Mouse (Mus musculus): Measurements from ENCODE around the gene Spata4.
"Not testable (repeated sequence)": the region's sequence is repeated elsewhere in the genome, so short reads cannot be mapped to it uniquely, and the experiment has no call there.

Spata4 gene

DNA sequence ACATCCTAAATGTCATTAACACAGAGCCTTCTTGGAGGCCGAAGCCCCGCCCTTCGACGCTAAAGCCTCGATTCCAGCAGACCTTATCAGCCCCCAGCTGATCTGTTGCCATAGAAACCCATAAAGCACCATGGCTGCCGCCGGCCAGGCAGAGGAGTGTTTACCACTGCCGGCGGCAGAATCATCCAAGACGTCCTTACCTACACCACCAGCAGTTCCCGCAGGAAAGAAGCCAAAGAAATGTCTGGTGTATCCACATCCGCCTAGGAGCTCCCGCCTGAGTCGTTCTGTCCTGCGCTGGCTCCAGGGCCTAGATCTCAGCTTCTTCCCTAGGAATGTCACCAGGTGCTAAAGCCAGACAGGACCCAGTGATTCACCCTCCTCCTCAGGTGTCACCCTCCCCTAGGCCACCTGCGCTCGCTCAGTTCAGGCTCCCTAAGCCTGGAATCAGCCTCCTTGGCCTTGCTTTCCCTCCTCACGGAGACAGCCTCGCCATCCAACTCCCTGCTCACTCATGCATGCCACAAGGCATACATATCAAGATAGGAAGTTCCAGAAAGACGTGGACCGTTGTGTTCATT is at the start of gene Spata4:
TSS of gene Spata4 (plus strand) at position 111 of the 581 bp plus-strand sequence.
- no peak for DNase-seq (ENCODE audit: low spot score in 2 of 2)

DNA sequence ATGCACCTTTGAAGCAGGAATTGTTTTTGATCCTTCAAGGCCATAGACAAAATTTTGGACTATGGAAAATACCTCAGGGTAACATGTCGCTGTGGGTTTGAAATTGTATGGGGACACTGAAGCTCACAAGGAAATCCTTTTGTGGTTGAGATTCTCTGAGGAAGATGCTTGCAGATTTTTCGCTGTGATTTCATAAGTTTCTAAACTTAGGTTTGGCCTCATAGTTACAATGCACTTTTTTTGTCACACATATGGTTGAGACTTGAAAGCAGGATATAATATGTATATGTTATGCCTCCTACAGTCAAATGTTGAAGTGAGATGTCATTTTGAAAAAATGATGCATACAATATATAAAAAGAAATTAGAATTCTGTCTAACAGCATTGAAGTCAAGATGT is 45.7 kb upstream of the Spata4 start:
- DNase-seq (ENCODE audit: low spot score in 2 of 2) = no peak

DNA sequence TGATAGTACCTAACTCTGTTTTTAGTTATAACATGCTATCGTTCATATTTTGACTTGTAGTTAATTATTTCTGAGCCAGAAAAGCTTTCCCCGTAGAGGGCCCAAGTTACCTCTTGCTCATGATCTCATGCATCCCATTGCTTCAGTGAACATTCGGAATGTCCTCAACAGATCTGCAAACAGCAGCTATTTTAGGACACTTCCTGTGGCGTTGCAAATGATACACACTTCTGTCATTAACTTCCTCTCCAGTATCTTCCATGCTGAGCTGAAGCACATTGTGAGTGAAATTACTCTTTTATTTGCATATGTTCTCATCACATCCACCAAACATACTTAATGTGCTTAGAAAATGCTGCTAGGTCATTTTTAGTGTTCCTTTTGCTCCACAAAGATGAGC is 38.4 kb upstream of the Spata4 start:
- DNase-seq (ENCODE audit: low spot score in 2 of 2) = no peak

DNA sequence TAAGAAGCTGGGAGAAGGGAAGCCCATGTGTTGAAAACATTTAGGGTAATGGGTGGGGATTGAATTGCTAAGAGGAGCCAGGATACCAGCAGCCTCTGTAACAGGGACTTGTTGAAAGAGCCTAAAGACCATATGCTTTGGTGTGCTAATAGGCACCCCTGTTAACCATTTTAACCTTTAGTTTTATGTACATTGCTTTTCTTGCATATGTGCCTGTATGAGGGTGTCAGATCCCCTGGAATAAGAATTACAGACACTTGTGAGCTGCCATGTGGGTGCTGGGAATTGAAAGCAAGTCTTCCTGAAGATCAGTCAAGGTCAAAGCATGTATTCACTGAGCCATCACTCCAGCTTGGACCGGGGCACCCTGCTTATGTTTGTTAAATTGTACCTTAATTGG is 35.4 kb upstream of the Spata4 start:
- DNase-seq (ENCODE audit: low spot score in 2 of 2) = no peak

DNA sequence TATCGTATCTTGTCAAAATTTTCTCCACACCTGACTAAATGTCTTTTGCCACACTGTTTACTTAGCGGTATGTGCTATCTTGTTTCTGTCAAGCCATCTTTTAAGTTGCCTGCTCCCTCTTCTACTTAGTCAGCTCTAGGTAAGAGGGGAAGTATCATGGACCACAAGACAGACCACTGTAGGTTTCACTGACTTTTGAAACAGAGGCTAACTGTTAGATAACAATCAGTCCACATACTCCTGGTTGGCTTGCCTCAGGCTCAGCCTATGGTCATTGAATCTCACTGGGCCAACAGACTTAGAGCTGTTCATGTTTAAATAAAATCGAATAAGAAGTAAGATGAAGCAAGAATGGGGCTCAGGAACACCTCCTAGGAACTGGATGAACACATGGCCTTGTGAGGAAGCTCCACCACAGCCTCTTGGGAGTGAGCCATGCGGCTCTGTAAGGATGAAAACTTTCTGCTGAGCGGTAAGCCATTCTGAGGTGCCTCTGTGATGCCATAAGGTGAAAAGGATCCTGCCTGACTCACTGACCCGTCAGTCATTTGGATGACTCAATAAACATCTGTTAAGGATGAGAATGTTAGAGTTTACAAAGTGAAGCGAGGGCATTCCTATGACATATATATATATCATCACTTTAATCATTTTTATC is 34.8 kb upstream of the Spata4 start:
- DNase-seq (ENCODE audit: low spot score in 2 of 2) = no peak

DNA sequence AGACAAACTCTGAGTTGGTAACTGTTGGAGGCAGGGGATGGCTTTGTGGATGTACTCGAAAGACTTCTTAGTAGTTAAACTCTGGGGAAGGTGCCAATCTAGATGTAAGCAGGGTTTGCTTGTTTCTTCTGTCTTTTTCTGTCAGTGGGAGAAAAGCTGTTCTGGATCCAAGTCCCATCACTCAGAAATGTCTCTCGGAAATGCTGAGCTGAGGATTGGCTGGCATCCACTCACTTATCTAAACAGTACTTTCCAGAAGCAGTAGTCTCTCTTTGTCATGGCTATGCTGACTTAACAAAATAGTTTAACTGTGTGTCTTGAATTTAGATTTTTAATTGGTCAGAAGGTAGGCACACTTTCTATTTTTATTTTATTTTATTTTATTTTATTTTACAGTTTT is 33.4 kb upstream of the Spata4 start:
- no peak for DNase-seq (ENCODE audit: low spot score in 2 of 2)

DNA sequence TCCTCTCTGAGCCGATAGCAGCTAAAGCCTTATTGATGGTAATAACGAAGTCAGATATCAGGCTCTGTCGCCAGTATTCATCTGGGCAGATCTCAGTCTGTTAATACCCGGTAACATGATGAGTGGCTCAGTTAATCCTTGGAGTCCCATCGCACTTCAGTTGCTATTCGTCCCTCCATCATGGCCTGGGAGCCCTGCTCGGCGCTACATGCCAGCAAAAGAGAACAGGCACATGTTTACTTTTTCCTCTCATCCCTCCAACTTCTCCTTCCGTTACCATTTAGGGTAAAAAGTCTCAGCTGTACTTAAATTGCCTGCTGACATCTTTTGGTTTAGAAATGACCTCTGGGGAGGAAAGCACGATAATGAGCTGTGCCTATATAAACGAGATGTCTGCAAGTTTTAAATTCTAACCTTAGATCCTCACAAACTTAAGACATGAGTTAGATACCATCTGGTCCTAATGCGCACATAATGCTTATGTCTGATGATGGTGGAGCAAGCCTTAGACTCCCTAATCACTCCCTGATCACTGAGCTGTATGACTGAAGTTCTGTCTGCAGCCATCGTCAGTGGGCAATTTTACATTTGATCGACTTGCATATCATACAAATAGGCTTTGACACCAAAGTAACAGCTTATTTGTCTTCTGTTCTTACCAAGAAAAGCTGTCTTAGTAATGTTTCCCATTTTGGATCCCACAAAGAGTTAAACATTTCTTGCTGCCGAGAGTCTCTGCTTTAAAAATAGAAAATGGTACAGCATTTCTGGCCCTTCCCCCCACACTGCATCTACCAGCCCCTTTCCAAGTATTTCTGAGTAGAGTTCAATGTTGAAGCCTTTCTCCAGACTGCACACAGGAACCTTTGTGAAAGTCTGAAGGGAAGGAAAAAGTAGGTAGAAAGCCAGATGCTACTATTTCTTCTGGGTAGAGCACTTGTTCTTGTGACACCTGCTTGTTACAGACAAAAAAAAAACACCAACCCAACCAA is 29.7 kb upstream of the Spata4 start:
- no peak for DNase-seq (ENCODE audit: low spot score in 2 of 2)

DNA sequence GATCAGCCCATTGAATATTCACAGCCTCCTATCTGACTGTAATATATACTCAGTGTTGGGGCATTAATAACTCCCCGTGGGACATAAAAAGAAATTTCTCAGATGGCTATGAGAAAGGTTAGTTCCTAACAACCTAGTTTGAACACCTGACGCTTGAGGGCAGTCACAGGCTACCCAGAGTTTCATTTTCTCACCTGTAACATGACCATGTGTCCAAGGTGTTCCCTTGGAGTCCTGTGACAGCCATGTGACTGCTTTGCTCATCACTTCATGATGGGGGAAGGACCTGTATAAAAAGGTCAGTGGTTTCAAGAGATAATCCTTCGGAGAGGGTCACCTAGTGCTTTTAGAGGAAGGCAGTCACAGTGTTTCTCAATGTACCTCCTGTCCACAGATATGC is 19.1 kb upstream of the Spata4 start:
- no peak for DNase-seq (ENCODE audit: low spot score in 2 of 2)

DNA sequence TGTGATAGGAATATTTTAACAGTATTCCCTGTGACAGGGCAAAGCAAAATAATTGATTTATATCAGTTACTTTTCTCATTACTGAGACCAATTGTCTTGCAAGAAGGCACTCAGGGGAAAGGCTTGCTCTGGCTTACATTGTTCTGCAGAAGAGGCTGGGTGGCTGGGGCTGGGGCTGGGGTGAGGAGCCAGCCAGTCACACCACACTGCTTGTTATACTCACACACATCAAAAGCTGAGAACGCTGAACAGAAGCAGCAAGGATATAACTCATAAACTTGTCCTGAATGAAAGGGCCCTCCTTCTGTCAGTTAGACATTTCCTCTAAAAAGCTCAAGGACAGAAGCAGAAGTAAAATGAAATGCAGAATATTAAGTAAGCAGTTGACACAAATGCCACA is 17.7 kb upstream of the Spata4 start:
- DNase-seq (ENCODE audit: low spot score in 2 of 2) = no peak

DNA sequence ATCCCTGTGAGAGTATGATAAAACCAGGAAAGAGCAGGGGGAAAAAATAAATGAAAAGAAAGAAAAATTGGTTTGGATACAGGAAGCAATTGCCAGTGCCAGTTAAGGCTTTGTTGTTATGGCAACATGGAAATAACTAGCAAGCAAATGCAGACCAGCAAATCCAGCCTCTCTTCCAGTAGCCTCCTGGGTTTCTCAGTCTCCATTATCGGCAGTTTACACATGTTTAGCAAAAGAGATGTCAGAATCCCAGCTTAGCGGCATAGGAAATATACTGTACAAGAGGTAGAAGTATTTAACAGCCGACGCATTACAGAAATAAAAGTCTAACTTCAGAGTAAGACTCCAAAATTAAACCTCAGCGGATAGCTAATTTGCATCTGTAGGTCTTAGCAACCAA is 5.9 kb upstream of the Spata4 start:
- no peak for DNase-seq (ENCODE audit: low spot score in 2 of 2)

DNA sequence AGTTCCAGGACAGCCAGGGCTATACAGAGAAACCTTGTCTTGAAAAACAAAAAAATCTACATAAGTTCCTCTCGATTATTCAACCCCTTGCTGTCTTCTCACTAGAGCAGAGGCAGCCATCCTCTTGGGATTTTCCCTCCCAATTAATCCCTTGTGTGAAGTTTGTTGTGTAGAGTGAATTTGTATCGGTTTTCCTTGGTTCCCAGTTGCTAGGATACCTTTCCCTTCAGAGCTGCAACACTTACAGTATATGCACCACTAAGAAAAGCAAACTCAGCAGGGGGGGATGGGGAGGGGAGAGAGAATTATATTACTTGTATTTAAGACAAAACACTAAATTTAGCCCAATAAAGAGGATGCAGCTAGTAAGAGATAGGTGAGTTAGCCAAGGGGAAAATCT is 4.5 kb upstream of the Spata4 start:
- DNase-seq (ENCODE audit: low spot score in 2 of 2) = no peak

DNA sequence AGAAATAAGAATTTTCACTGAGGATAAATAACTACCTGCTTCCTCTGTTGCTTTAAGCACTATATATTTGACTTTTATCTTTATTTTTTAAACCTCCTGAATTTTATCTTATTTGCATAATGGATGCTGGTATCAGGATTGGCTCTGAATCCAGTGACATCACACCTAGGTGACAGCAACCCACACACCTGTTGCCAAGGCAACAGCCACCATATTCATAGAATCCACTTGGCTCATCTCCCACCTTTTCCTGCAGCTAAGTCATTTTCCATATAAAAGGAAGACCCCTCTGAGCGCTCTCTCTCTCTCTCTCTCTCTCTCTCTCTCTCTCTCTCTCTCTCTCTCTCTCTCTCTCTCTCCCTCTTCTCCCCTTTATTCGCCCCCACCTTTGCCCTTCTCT is 3.6 kb upstream of the Spata4 start:
- DNase-seq (ENCODE audit: low spot score in 2 of 2) = no peak

DNA sequence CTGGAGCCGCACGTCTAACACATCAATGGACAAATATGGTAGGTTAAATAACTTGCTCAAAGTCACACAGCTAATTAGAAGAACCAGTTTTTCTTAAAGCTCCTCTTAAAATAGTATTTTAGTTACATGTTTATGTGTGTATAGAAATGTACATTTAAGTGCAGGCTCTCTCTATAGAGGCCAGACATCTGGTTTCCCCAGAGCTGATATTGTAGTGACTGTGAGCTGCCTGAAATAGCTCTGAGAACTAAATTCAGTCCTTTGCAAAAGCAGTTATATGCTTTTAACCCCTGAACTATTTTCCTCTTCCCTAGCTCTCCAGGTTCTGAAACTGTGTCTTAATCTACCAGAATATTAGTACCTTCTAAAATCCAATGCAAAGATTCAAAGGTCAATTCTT is 3.2 kb upstream of the Spata4 start:
- no peak for DNase-seq (ENCODE audit: low spot score in 2 of 2)

DNA sequence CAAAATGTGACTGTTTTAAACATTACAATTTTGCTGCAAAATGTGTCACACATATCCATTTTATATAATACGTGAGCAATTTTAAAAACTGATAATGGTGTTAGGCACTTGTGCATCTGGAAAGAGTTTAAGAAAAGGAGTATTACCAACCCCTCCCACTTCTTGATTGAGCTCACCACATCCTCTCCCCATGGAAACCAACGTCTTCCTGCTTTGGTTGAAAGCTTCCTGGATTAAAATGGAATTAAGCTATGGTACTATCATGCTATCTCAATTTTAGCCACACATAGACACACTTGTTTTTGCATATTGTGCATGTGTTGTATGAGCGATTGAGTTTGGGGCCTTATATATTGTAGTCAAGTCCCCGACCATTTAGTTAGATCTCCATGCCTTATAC is 2.9 kb downstream of the Spata4 start:
- DNase-seq (ENCODE audit: low spot score in 2 of 2) = no peak

DNA sequence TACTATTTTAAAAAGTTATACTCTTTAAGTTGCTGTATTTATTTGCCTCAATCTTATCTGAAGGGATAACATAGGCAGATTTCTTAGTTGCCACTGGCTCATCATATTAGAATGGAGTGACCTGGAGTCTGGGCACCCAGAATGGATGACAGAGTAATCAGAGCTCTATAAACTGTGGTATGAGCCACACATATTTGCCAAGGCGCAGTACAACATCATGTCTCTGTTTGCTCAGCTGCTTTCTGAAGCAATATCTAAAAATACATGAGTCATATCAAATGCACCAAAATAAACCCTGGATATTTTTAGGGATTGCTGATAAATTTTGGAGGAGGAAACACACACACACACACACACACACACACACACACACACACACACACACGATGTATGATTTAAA is 8.8 kb downstream of the Spata4 start:
- DNase-seq (ENCODE audit: low spot score in 2 of 2) = no peak

DNA sequence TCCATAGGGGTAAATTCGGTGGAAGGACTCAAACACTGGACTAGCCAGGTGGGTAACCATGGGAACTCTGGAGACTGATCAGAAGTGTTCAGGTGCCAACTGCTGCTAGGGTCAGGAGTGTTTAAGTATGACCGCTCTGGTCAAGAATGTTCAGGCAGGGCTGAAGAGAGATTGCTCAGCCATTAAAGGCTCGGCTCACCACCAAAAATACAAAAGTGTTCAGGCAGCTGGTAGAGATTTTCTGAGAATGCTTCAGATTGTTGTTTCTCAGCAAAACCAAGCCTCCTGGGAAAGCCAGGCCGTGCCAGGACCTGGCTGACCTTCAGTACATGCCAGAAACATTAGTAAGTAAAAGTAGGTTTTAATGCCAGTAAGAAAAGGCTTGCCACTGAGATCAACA is 9.7 kb downstream of the Spata4 start:
- no peak for DNase-seq (ENCODE audit: low spot score in 2 of 2)

DNA sequence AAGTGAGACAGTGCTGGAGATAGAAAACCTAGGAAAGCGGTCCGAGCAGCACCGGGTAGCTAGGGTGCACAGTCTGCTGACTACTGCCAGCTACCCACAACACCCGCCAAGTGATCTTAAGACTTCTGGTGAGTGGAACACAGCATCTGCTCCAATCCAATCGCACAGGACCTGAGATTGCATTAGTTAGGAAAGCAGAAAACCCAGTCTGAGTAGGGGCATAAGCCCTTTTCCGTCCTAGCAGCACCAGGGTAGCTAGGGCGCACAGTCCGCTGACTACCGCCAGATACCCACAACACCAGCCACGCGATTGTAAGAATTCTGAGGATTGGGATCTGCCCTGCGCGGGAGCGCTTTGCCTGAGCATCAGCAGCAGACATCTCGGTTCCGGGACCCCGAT is 16.1 kb downstream of the Spata4 start:
- DNase-seq (ENCODE audit: low spot score in 2 of 2) = not testable (repeated sequence)

DNA sequence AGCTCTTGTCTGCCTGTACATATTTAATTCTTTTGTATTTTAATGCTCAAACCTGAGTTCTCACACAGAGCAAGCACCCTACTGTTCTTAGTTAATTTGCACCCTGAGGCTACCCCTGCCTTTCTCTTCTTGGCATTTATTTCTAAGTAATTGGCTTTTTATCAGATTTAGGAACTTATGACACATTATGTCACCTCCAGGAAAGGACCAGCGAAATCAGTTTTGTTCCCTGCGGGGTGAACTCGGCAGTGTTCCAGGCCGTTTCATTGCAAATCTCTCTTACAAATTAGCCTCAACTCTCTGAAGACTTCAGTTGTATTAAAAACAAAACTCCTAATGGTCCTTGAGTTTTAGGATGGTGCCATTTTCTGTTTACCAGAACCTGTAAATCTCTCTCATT is 38.1 kb downstream of the Spata4 start:
- no peak for DNase-seq (ENCODE audit: low spot score in 2 of 2)

All from urinary bladder, postnatal 4 days (tissue).